Mouse (Mus musculus) embryo, embryonic 9.5 days (tissue): ENCODE measurements around the gene Krt72.

Experiments
- DNase-seq: peaks from one replicate; pipeline ENCODE4 v3.0.0-alpha.2; 2017; ENCODE audit errors: extremely low spot score

Krt72 gene

GRCm38 (mm10) chr15:101786360-101786759 lies at the start of gene Krt72:
Gene Krt72, minus strand, starts transcription at chr15:101786460.
- DNase-seq: no peak

- no peak for DNase-seq
Observed at GRCm38 (mm10) chr15:101834784-101835328, 48.6 kb upstream of the Krt72 start.

- DNase-seq: no peak
Observed at GRCm38 (mm10) chr15:101833131-101833530, 46.9 kb upstream of the Krt72 start.

- DNase-seq: no peak
Observed at GRCm38 (mm10) chr15:101829441-101829840, 43.2 kb upstream of the Krt72 start.

- DNase-seq: no peak
Observed at GRCm38 (mm10) chr15:101821786-101822185, 35.5 kb upstream of the Krt72 start.

- no peak for DNase-seq
Observed at GRCm38 (mm10) chr15:101817875-101818274, 31.6 kb upstream of the Krt72 start, which contains the start of gene Krt2. Gene Krt2, minus strand, starts transcription at chr15:101818169.

- no peak for DNase-seq
Observed at GRCm38 (mm10) chr15:101803052-101803822, 17.0 kb upstream of the Krt72 start.

GRCm38 (mm10) chr15:101802296-101802835 lies 16.1 kb upstream of the Krt72 start, which contains the start of gene Krt73:
Gene Krt73, minus strand, starts transcription at chr15:101802346.
- DNase-seq: no peak

- DNase-seq: no peak
Observed at GRCm38 (mm10) chr15:101790867-101791266, 4.6 kb upstream of the Krt72 start.

GRCm38 (mm10) chr15:101773420-101773819 lies 12.8 kb downstream of the Krt72 start:
- DNase-seq: no peak

GRCm38 (mm10) chr15:101772711-101773081 lies 13.6 kb downstream of the Krt72 start:
- peak; percentile 91 for DNase-seq

- peak; percentile 26 for DNase-seq
Observed at GRCm38 (mm10) chr15:101772080-101772710, 14.1 kb downstream of the Krt72 start.

- peak; percentile 2 for DNase-seq
Observed at GRCm38 (mm10) chr15:101770226-101770625, 16.0 kb downstream of the Krt72 start.

- DNase-seq: no peak
Observed at GRCm38 (mm10) chr15:101742711-101743110, 43.5 kb downstream of the Krt72 start, which contains the start of gene Krt71. Gene Krt71, minus strand, starts transcription at chr15:101743109.

- DNase-seq: no peak
Observed at GRCm38 (mm10) chr15:101737786-101738185, 48.5 kb downstream of the Krt72 start.

GRCm38 (mm10) chr15:101730653-101731052 lies 55.6 kb downstream of the Krt72 start:
- no peak for DNase-seq
